Mouse (Mus musculus) C2C12 (cell line): Measurements from ENCODE around the gene Zfp90. TPM values are rescaled to one million over a fixed set of nuclear protein-coding genes. Genes with fewer than 3 reads are reported as not detected.

Source experiments
- H3K27me3 ChIP-seq: one replicate; pipeline ENCODE4 v1.6.1; 2011; ENCODE audit not compliant: control insufficient read depth, insufficient read depth, insufficient read length
- H3K36me3 ChIP-seq: one replicate; pipeline ENCODE4 v1.6.1; 2011; ENCODE audit not compliant: control insufficient read depth, insufficient read depth
- H3K4me3 ChIP-seq: one replicate; pipeline ENCODE4 v1.5.1; 2011; ENCODE audit warnings: mild to moderate bottlenecking, control low read depth; ENCODE audit not compliant: poor library complexity, insufficient read depth, severe bottlenecking
- H3K79me2 ChIP-seq: one replicate; pipeline ENCODE4 v1.6.1; 2011; ENCODE audit not compliant: control insufficient read depth, insufficient read depth
- H3K79me3 ChIP-seq: one replicate; pipeline ENCODE4 v1.6.1; 2011; ENCODE audit warnings: low read depth, control low read depth
- H3ac ChIP-seq: one replicate; pipeline ENCODE3; 2011; ENCODE audit warnings: low read depth; ENCODE audit not compliant: control insufficient read depth, insufficient read length
- CEBPB ChIP-seq: IDR thresholded peaks from one replicate; pipeline ENCODE4 v1.6.1; 2011; ENCODE audit warnings: low read depth, mild to moderate bottlenecking, control low read depth, moderate library complexity
- CTCF ChIP-seq: IDR thresholded peaks from one replicate; pipeline ENCODE4 v1.5.1; 2011; ENCODE audit not compliant: control insufficient read depth, insufficient read depth, insufficient read length
- FOSL1 ChIP-seq: IDR thresholded peaks from one replicate; pipeline ENCODE4 v1.8.0; 2011; ENCODE audit warnings: mild to moderate bottlenecking, low read length; ENCODE audit not compliant: poor library complexity, insufficient read depth, severe bottlenecking
- MAX ChIP-seq: IDR thresholded peaks from one replicate; pipeline ENCODE4 v1.6.1; 2011; ENCODE audit warnings: mild to moderate bottlenecking, control low read depth
- MYOD1 ChIP-seq: IDR thresholded peaks from one replicate; pipeline ENCODE4 v1.6.1; 2011; ENCODE audit warnings: low read depth; ENCODE audit not compliant: control insufficient read depth, insufficient read length
- MYOG ChIP-seq: IDR thresholded peaks from one replicate; pipeline ENCODE4 v1.6.1; 2011; ENCODE audit not compliant: control insufficient read depth, insufficient read length; ENCODE audit errors: extremely low read depth
- USF1 ChIP-seq: IDR thresholded peaks from one replicate; pipeline ENCODE4 v1.6.1; 2011; ENCODE audit warnings: low read depth, mild to moderate bottlenecking, control low read depth, moderate library complexity
- polyA plus RNA-seq: library from polyadenylated mRNA; unstranded; fragments of >200 nt; fragmentation: generic; extraction: Trizol; gene quantifications from one replicate; pipeline ENCODE4 v1.2.1, GENCODE M21; 2012; ENCODE audit warnings: missing spikeins

Gene Zfp90
- polyA plus RNA-seq, 1 experiment = 3.8 TPM

DNA sequence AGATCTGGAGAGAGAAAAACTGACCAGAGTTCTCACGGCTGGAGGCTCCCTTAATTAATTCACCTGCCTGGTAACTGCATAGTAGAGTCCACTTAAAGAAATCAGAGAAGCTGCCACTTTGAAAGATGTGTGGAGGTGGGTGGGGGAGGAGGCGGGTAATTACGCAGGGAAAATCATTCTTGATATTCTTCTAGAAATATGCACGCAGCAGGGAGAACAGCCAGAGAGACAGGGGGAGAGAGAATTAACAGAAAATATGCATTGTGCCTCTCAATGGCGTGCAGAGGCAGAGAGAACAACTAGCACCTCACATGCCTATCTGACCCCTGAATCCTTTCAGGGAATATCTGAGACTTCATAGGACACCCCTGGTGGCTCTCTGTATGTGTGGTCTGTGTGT, 14.9 kb upstream of the Zfp90 start:
- Histone ChIP-seq H3K27me3 (no peaks in the 10 kb centered on the region), H3K4me3 (no peak overlapping the region), H3K79me2 (no peaks in the 10 kb centered on the region), H3ac (peak overlapping the region; percentile 60), H3K36me3 (no peaks in the 10 kb centered on the region), H3K79me3 (no peaks in the 10 kb centered on the region)
- TF ChIP-seq CTCF (no peak), USF1 (no peak), FOSL1 (no peak), CEBPB (no peak), MYOG (no peak), MAX (no peak), MYOD1 (no peak)

DNA sequence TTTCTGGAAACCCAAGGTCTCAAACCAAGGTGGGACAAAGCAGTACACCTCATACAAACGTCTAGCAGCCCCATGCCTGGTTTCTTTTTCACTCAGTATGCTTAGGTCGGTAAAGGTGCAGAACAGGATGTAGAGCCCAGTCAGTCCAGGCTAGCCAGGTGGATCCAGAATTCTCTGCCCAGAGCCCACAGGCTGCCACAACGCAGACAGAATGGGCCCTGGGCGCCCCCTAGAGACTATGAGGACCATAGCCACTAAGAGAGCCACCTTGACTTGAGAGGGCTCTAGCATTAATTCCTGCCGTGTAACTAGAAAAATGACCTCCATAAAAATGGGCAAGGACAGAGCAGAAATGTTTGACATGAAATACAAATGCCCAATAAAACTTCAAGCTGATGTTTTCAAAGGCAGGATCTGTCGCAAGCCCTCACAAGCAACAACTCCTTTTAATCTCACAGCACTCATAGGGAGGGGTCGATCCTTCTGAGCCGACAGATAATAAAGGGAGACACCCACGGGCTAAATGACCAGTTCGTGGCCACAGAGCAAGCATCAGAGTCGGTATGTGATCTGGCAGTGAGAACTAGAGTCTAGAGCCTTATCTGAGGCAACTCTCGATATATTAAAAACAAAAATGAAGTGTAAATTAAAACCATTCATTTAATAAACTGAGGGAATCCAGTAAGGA, 11.7 kb upstream of the Zfp90 start:
- Histone ChIP-seq H3K36me3 (no peaks in the 10 kb centered on the region), H3K79me3 (no peaks in the 10 kb centered on the region), H3ac (no peak overlapping the region), H3K4me3 (no peak overlapping the region), H3K27me3 (no peaks in the 10 kb centered on the region), H3K79me2 (no peaks in the 10 kb centered on the region)
- TF ChIP-seq CEBPB (no peak), CTCF (peak; percentile 45), MYOD1 (no peak), MAX (no peak), USF1 (no peak), MYOG (no peak)

DNA sequence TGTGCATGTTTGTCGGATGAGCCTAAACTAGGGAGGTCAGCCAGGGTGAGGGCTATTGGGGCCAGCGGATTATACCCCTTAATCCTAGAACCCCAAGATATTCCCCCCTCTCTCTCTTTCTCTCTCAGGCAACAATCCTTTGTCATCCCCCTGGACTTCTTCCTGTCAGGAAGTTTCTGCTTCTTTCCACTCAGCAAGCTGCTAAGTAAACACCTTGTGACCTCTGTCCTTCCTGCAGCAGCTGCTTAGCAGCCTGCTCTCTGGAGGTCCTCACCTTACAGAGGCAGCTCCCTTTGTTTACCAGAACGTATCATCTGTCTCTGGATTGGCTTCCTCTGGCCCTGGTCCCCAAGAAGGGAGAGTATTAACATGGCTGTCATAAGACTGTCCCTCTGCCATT, 10.3 kb upstream of the Zfp90 start:
- H3K36me3 ChIP-seq = no peaks in the 10 kb centered on the region
- H3K27me3 ChIP-seq = no peaks in the 10 kb centered on the region
- no peaks in the 10 kb centered on the region for H3K79me2 ChIP-seq
- no peak overlapping the region for H3K4me3 ChIP-seq
- H3K79me3 ChIP-seq = no peaks in the 10 kb centered on the region
- TF ChIP-seq USF1 = no peak
- no peak for TF ChIP-seq MYOD1
- no peak for TF ChIP-seq MAX
- no peak for TF ChIP-seq CEBPB
- TF ChIP-seq FOSL1 = no peak
- no peak for TF ChIP-seq CTCF
- TF ChIP-seq MYOG = no peak
- no peak overlapping the region for H3ac ChIP-seq

DNA sequence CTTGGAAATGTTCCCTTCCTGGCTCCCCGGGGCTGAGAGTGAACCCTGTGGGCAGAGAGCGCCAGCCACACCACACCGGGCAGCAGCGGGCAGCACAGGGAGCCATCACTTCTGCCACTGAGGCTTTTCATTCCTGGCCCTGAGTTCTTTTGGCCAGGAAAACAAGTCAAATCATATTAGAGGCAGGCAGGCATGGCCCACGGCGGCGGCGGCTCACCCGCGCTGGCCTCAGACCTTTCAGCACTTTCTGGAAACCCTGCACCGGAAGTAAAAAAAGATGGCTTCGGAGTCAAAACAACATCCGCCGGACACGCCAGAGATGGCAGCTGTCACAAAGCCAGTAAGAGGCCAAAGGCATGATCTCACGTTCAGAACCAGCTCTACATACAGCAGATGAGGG, 9.3 kb upstream of the Zfp90 start:
- TF ChIP-seq CEBPB (no peak), MAX (no peak), CTCF (no peak)
- Histone ChIP-seq H3ac (no peak overlapping the region), H3K4me3 (no peak overlapping the region), H3K27me3 (no peaks in the 10 kb centered on the region), H3K79me3 (no peaks in the 10 kb centered on the region), H3K36me3 (no peaks in the 10 kb centered on the region), H3K79me2 (no peaks in the 10 kb centered on the region)

DNA sequence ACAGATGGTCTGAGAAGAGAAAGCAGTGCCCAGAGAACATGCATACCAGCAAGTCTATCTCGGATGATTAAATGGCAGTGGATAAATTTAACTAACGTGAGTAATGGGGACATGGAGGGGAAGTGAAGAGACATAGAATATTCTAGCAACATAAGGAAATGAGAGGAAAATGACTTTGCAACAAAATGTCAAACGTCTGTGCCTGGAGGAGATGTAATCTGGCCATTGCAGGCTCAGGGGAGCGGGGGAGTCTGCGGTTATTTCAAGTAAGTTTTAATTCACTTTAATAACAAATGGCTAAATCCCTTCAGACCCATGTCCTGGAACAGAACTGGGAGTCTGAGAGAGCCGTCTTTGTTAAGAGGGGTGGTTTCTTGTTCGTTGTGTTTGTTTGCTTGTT, 5.1 kb upstream of the Zfp90 start:
- no peaks in the 10 kb centered on the region for H3K79me2 ChIP-seq
- H3ac ChIP-seq = no peak overlapping the region
- H3K27me3 ChIP-seq = no peaks in the 10 kb centered on the region
- no peaks in the 10 kb centered on the region for H3K36me3 ChIP-seq
- no peak for TF ChIP-seq MYOG
- no peak for TF ChIP-seq CEBPB
- no peak for TF ChIP-seq MAX
- TF ChIP-seq MYOD1 = no peak
- no peak for TF ChIP-seq FOSL1
- TF ChIP-seq CTCF = no peak
- TF ChIP-seq USF1 = no peak
- H3K79me3 ChIP-seq = no peaks in the 10 kb centered on the region
- H3K4me3 ChIP-seq = no peak overlapping the region

DNA sequence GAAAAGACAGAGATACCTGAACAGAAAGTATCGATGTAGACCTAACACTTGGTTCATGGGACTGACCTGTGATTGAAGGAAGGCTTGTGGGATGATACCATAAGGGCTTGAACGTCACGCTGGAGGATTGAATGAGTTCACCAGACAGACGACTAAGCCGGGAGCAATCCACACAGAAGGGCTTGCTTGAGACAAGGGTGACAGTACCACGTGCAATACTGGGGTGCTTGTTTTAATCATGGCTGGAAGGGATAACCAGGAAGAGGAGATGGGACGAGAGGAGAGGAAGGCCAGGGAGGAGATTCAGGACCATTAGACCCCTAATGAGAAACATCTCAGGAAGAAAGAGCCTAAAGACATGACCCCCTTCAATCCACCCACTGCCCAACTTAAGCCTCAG, 4.6 kb upstream of the Zfp90 start:
- H3K79me3 ChIP-seq = no peaks in the 10 kb centered on the region
- no peak overlapping the region for H3K4me3 ChIP-seq
- H3K79me2 ChIP-seq = no peaks in the 10 kb centered on the region
- H3ac ChIP-seq = no peak overlapping the region
- TF ChIP-seq MAX = no peak
- no peak for TF ChIP-seq USF1
- no peak for TF ChIP-seq MYOG
- no peak for TF ChIP-seq CTCF
- no peak for TF ChIP-seq MYOD1
- TF ChIP-seq CEBPB = no peak
- TF ChIP-seq FOSL1 = no peak
- no peaks in the 10 kb centered on the region for H3K27me3 ChIP-seq
- H3K36me3 ChIP-seq = no peaks in the 10 kb centered on the region
